Mouse (Mus musculus): ENCODE data around the gene Fat3.

Fat3 gene

GRCm38 (mm10) chr9:15994762-15995161 lies 506.3 kb downstream of the Fat3 start:
- no peak for DNase-seq

- no peak for DNase-seq
These were observed 506.9 kb downstream of the Fat3 start for GRCm38 (mm10) chr9:15994177-15994576.

GRCm38 (mm10) chr9:15992158-15992846 lies 508.8 kb downstream of the Fat3 start:
- no peak for DNase-seq

GRCm38 (mm10) chr9:15978317-15978716 lies 522.8 kb downstream of the Fat3 start:
- no peak for DNase-seq

- peak; percentile 87 for DNase-seq
These were observed 524.0 kb downstream of the Fat3 start for GRCm38 (mm10) chr9:15976959-15977663.

- DNase-seq, result no peak
These were observed 525.1 kb downstream of the Fat3 start for GRCm38 (mm10) chr9:15975999-15976398.

- DNase-seq, result no peak
These were observed 528.9 kb downstream of the Fat3 start for GRCm38 (mm10) chr9:15972201-15972600.

GRCm38 (mm10) chr9:15971393-15971792 lies 529.7 kb downstream of the Fat3 start:
- DNase-seq, result no peak

GRCm38 (mm10) chr9:15964198-15964597 lies 536.9 kb downstream of the Fat3 start:
- peak; percentile 27 for DNase-seq

GRCm38 (mm10) chr9:15962886-15963285 lies 538.2 kb downstream of the Fat3 start:
- DNase-seq, result peak; percentile 30

- no peak for DNase-seq
These were observed 542.8 kb downstream of the Fat3 start for GRCm38 (mm10) chr9:15958224-15958787.

- DNase-seq, result no peak
These were observed 543.3 kb downstream of the Fat3 start for GRCm38 (mm10) chr9:15957816-15958215.

- DNase-seq, result no peak
These were observed 545.8 kb downstream of the Fat3 start for GRCm38 (mm10) chr9:15955147-15955782.

- no peak for DNase-seq
These were observed 546.8 kb downstream of the Fat3 start for GRCm38 (mm10) chr9:15954338-15954704.

GRCm38 (mm10) chr9:15953585-15954337 lies 547.3 kb downstream of the Fat3 start:
- DNase-seq, result peak; percentile 59

GRCm38 (mm10) chr9:15948086-15948485 lies 553.0 kb downstream of the Fat3 start:
- no peak for DNase-seq

GRCm38 (mm10) chr9:15944182-15944581 lies 556.9 kb downstream of the Fat3 start:
- peak; percentile 14 for DNase-seq

- peak; percentile 34 for DNase-seq
These were observed 557.5 kb downstream of the Fat3 start for GRCm38 (mm10) chr9:15943486-15944153.

GRCm38 (mm10) chr9:15941818-15942217 lies 559.3 kb downstream of the Fat3 start:
- DNase-seq, result no peak

GRCm38 (mm10) chr9:15940933-15941673 lies 560.0 kb downstream of the Fat3 start:
- no peak for DNase-seq

GRCm38 (mm10) chr9:15939594-15939993 lies 561.5 kb downstream of the Fat3 start:
- no peak for DNase-seq
